Mouse (Mus musculus): ENCODE measurements around the gene Osbpl7.

- no peak for TF ChIP-seq CTCF (conservative IDR thresholded peaks at IDR 0.05; ENCODE audit: insufficient read depth, insufficient read length, low read depth, low read length)
- no peak for TF ChIP-seq POLR2A (IDR thresholded peaks at IDR 0.05; ENCODE audit: low read depth, low read length)
Observed at GRCm38 (mm10) chr11:97024977-97025376, 25.5 kb upstream of the Osbpl7 start.
